Mouse (Mus musculus) neural tube, embryonic 13.5 days (tissue): Measurements from ENCODE around the gene Cnnm4. TPM values are rescaled to one million over a fixed set of nuclear protein-coding genes. Genes with fewer than 3 reads are reported as not detected.
"Not testable (repeated sequence)": the region's sequence is repeated elsewhere in the genome, so short reads cannot be mapped to it uniquely, and the experiment has no call there.

Experiments
- ATAC-seq: fragments of 200-750 bp; cut with Nextera tagmentation; 2 replicates; pipeline ENCODE4 v1.8.0; 2017; ENCODE audit warnings: low read depth, mild to moderate bottlenecking, moderate TSS enrichment, moderate library complexity
- H3K27ac ChIP-seq: fragments of 300-500 bp; sonication (generic); replicated peaks from 2 replicates; pipeline ENCODE4 v1.5.1; 2015; ENCODE audit warnings: moderate library complexity, mild to moderate bottlenecking, inconsistent platforms
- H3K27me3 ChIP-seq: fragments of 300-500 bp; sonication (generic); 2 replicates; pipeline ENCODE4 v1.6.1; 2015; ENCODE audit warnings: mild to moderate bottlenecking, inconsistent platforms
- H3K36me3 ChIP-seq: fragments of 300-500 bp; sonication (generic); 2 replicates; pipeline ENCODE4 v1.6.1; 2015; ENCODE audit warnings: mild to moderate bottlenecking, inconsistent platforms
- H3K4me1 ChIP-seq: fragments of 300-500 bp; sonication (generic); replicated peaks from 2 replicates; pipeline ENCODE4 v1.6.1; 2015; ENCODE audit warnings: inconsistent platforms
- H3K4me2 ChIP-seq: fragments of 300-500 bp; sonication (generic); 2 replicates; pipeline ENCODE4 v1.6.1; 2015; ENCODE audit warnings: inconsistent platforms, mild to moderate bottlenecking, moderate library complexity
- H3K4me3 ChIP-seq: fragments of 300-500 bp; sonication (generic); 2 replicates; pipeline ENCODE4 v1.5.1; 2015; ENCODE audit warnings: mild to moderate bottlenecking, inconsistent platforms
- H3K9ac ChIP-seq: fragments of 300-500 bp; sonication (generic); 2 replicates; pipeline ENCODE4 v1.6.1; 2015; ENCODE audit warnings: moderate library complexity, mild to moderate bottlenecking, inconsistent platforms
- H3K9me3 ChIP-seq: fragments of 300-500 bp; sonication (generic); 2 replicates; pipeline ENCODE4 v1.6.1; 2016; ENCODE audit warnings: inconsistent platforms
- WGBS: fragments of 180-500 bp; shearing (Covaris S2); methylation state at CpG from one replicate; pipeline ENCODE4 v1.1.7; 2015; 5-methylcytosine and 5-hydroxymethylcytosine counted together
- polyA plus RNA-seq: library from polyadenylated mRNA; unstranded; fragments of >200 nt; fragmentation: Nextera tagmentation; extraction: Ambion mirVana; gene quantifications from 2 replicates; pipeline ENCODE4 v1.2.1, GENCODE M21; 2015

Gene Cnnm4
- polyA plus RNA-seq, 1 experiment from 2014 or later = 9.3 TPM

DNA sequence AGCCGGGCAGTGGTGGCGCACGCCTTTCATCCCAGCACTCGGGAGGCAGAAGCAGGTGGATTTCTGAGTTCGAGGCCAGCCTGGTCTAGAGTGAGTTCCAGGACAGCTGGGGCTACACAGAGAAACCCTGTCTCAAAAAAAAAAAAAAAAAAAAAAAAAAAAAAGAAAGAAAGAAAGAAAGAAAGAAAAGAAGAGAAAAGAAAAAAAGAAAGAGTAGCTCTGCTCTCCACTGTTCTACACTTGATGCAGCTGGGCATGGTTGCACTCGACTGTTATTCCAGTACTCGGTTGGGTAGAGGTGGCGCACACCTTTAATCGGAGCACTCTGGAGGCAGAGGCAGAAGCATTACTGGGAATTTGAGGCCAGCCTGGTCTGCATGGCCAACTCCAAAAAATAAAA, 65.4 kb downstream of the Cnnm4 start, which contains the start of gene Ankrd23:
Ankrd23 (minus strand) TSS at position 101 of the 400 bp plus-strand sequence.
- H3K4me1 ChIP-seq, H3K4me2 ChIP-seq, ATAC-seq, H3K27ac ChIP-seq, H3K9ac ChIP-seq, H3K4me3 ChIP-seq, H3K9me3 ChIP-seq, H3K27me3 ChIP-seq: not testable (repeated sequence)
- peaks cover 39% of the 10 kb centered on the region for H3K36me3 ChIP-seq
- 95% methylated on average over 9 of the region's 9 CpGs for WGBS

DNA sequence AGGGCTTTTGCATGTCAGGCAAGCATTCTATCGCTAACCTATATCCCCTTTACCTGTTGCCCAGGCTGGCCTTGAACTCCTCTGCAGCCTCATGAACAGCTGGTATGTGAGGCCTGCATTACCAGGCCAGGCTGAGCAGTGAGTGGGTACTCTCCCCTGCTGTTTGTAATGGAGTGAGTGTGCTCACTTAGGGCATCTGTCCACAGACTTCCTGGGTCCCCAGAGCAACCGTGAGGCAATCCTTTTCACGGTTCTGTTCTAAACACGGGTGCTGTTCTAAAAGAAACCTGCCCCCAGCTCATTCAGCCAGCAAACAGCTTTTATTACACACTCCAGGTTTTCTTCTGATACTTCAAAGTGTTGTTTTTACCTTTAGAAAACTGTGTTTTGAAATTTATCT, 67.3 kb downstream of the Cnnm4 start:
- no peak overlapping the region for H3K27ac ChIP-seq
- WGBS = 85% methylated on average over 4 of the region's 4 CpGs
- no peak for ATAC-seq

DNA sequence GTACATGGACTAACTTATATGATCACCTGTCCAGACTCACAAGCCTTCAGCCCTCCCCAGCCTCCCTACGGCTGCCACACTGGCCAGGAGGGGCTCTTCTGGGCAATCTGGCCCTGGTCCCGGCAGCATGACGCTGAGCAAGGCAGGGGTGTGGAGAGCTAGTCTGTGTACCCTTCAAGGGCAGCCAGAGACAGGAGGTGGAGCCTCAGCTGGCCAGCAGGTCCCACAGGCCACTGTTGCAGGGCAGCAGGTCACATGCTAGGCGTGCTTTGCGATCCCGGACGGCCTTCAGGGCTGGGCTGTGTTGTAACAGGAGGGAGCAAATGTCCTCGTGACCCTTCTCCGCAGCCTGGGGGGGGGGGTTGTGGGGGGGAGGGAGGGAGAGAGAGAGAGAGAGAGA, 67.8 kb downstream of the Cnnm4 start, which contains the start of gene Gm42417:
Gm42417 (minus strand) TSS at position 244 of the 400 bp plus-strand sequence.
- WGBS = 65% methylated on average over 9 of the region's 9 CpGs
- Histone ChIP-seq H3K9ac (no peak within 1 kb of the TSS; the same call in 1 of the 2 replicates), H3K27ac (no peak within 1 kb of the TSS), H3K27me3 (no peaks in the 10 kb centered on the region), H3K4me1 (no peaks in the 10 kb centered on the region), H3K4me2 (no peak within 1 kb of the TSS), H3K36me3 (peaks cover 40% of the 10 kb centered on the region), H3K9me3 (no peaks in the 10 kb centered on the region), H3K4me3 (no peak within 1 kb of the TSS)
- no peak for ATAC-seq

More for the DNA sequence above, 67.3 kb downstream of the Cnnm4 start:
- H3K9me3 ChIP-seq = no peaks in the 10 kb centered on the region
- H3K4me3 ChIP-seq = no peak overlapping the region
- H3K27me3 ChIP-seq = no peaks in the 10 kb centered on the region
- H3K4me1 ChIP-seq = no peaks in the 10 kb centered on the region
- H3K36me3 ChIP-seq = peaks cover 40% of the 10 kb centered on the region
- H3K4me2 ChIP-seq = no peak overlapping the region
- H3K9ac ChIP-seq = no peak overlapping the region

DNA sequence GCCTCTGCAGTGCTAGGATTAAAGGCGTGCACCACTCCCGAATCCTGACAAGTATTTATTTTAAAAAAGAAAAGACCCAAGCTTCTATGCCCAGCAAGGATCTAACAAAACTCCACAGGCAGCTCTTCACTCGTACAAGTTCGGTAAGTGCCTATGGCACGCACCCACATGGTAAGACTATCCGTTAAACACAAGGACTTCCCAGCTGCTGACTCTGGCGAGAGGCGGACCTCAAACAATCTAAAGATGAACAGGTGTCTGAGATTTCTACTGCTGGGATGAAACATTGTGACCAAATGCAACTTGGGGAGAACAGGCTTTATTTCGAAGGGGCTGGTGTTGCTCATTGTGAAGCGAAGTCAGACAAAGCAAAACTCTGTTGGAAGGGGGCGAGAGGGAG, 68.7 kb downstream of the Cnnm4 start:
- Histone ChIP-seq H3K4me2 (no peak overlapping the region), H3K36me3 (peaks cover 40% of the 10 kb centered on the region), H3K9me3 (no peaks in the 10 kb centered on the region), H3K4me3 (no peak overlapping the region), H3K27me3 (no peaks in the 10 kb centered on the region), H3K4me1 (no peaks in the 10 kb centered on the region), H3K27ac (no peak overlapping the region), H3K9ac (no peak overlapping the region)
- ATAC-seq = no peak
- 90% methylated on average over 11 of the region's 11 CpGs for WGBS

DNA sequence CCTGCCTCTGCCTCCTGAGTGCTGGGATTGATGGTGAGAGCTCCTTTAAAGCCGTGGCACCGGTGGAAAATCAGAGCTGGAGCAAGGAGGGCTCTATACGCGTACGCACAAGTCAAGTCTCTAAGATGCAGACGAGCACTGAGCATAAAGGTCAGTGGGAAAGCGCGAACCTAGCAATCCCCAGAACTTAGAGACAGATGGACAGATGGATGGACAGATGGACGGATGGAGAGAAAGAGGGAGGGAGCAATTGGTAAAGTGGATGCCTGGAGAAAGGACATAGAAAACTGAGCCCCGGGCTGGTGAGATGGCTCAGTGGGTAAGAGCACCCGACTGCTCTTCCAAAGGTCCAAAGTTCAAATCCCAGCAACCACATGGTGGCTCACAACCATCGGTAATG, 69.4 kb downstream of the Cnnm4 start:
- Histone ChIP-seq H3K9ac (no peak overlapping the region), H3K36me3 (peaks cover 40% of the 10 kb centered on the region), H3K9me3 (no peaks in the 10 kb centered on the region), H3K27me3 (no peaks in the 10 kb centered on the region), H3K4me3 (no peak overlapping the region), H3K4me2 (no peak overlapping the region), H3K27ac (no peak overlapping the region), H3K4me1 (peaks cover 5% of the 10 kb centered on the region)
- WGBS = 92% methylated on average over 12 of the region's 12 CpGs
- no peak for ATAC-seq

DNA sequence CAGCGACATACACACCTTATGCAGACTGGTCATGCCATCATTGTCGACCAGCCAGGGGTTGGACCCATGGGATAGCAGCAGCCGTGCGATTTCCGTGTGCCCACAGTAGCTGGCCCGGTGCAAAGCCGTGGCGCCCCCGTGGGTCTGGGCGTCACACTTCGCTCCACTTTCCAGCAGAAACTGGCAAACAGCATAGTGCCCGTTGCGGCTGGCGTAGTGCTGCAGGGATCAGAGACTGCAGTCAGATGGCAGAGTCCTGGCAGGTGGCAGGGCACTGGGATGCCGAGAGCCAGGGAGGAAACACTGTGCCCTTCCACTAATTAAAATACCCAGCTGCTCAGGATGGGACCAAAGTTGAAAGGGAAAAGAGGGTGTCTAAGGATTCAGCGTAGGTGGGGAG, 70.4 kb downstream of the Cnnm4 start:
- H3K9me3 ChIP-seq = no peaks in the 10 kb centered on the region
- H3K4me2 ChIP-seq = no peak overlapping the region
- peaks cover 40% of the 10 kb centered on the region for H3K36me3 ChIP-seq
- WGBS = 87% methylated on average over 16 of the region's 16 CpGs
- H3K9ac ChIP-seq = no peak overlapping the region
- H3K4me1 ChIP-seq = peaks cover 13% of the 10 kb centered on the region
- H3K4me3 ChIP-seq = no peak overlapping the region
- no peak for ATAC-seq
- no peak overlapping the region for H3K27ac ChIP-seq
- H3K27me3 ChIP-seq = no peaks in the 10 kb centered on the region

DNA sequence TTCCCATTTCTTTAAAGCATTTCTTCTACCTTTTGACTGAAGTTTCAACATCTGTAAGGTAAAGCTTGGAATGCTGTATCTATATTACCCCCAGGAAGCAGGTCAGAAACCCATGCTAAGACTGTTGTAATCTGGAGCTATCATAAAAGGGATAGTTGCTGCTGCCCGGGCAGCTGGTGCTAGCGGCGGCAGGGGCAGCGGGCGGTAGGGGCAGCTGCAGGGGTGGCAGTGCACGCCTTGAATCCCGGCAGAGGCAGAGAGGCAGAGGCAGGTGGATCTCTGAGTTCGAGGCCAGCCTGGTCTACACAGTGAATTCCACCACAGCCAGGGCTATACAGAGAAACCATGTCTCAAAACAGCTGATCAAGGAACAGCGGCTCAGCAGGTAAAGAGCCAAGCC, 71.5 kb downstream of the Cnnm4 start:
- 89% methylated on average over 9 of the region's 9 CpGs for WGBS
- H3K4me3 ChIP-seq = no peak overlapping the region
- no peak for ATAC-seq

DNA sequence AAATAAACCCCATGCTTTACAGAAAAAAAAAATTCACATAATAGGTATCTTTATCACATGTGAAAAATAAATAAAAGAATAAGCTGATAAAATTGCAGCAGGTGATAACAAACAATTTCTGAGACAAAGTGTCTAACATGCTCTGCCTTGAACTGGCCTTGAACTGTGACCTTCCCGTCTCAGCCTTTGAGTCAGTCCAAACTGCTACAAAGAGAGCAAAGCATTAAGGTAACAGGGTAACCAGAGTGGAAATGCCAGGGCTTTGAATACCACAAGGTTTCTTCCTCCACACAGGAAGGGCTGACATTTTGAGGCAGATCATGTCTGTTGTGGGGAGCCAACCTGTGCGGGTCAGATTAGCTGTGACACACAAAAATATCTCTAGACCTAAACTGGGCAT, 74.0 kb downstream of the Cnnm4 start:
- Histone ChIP-seq H3K9ac (no peak overlapping the region), H3K4me1 (peaks cover 42% of the 10 kb centered on the region), H3K27ac (no peak overlapping the region), H3K27me3 (no peaks in the 10 kb centered on the region), H3K4me3 (no peak overlapping the region), H3K4me2 (0 out of 2 replicates have a peak overlapping the region, but pooled peaks have one; percentile 56), H3K9me3 (no peaks in the 10 kb centered on the region), H3K36me3 (peaks cover 39% of the 10 kb centered on the region)
- WGBS = 76% methylated on average over 2 of the region's 2 CpGs
- ATAC-seq = no peak

More for the DNA sequence above, 71.5 kb downstream of the Cnnm4 start:
- Histone ChIP-seq H3K9ac (no peak overlapping the region), H3K36me3 (peaks cover 36% of the 10 kb centered on the region), H3K27me3 (no peaks in the 10 kb centered on the region), H3K4me2 (no peak overlapping the region), H3K27ac (no peak overlapping the region), H3K9me3 (no peaks in the 10 kb centered on the region), H3K4me1 (peaks cover 20% of the 10 kb centered on the region)

DNA sequence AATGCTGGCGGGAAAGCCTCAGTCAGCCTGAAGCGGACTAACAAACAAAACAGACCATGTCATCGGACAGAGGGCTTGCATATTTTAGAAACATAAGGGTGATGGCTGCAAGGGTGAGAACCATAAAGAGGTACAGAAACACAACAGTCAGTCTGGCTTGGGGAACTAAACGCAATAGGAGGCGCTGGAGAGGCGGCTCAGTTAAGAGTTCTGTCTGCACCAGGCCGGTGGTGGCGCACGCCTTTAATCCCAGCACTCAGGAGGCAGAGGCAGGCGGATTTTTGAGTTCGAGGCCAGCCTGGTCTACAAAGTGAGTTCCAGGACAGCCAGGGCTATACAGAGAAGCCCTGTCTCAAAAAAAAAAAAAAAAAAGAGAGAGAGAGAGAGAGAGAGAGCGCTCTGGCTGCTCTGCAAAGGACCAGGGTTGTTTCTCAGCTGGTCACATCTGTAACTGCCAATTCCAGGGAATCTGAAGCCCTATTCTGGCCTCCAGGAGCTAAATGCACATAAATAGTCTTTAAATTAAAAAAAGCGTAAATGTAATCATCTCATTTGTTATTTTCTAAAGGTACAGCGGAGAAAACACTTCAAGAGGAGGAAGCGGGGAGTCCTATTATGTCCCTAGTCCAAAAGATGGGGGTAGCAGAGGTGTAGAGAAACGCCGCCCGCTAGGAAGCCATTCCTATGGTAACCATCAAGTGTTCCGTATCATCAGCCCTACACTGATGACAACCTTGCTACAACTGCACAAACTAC, 74.6 kb downstream of the Cnnm4 start:
- Histone ChIP-seq H3K9me3 (no peaks in the 10 kb centered on the region), H3K36me3 (peaks cover 40% of the 10 kb centered on the region), H3K9ac (peak overlapping the region; percentile 80), H3K4me3 (peak overlapping the region; percentile 56), H3K27ac (no peak overlapping the region), H3K27me3 (no peaks in the 10 kb centered on the region), H3K4me2 (peak overlapping the region; percentile 56), H3K4me1 (peaks cover 42% of the 10 kb centered on the region)
- no peak for ATAC-seq
- 66% methylated on average over 19 of the region's 19 CpGs for WGBS

DNA sequence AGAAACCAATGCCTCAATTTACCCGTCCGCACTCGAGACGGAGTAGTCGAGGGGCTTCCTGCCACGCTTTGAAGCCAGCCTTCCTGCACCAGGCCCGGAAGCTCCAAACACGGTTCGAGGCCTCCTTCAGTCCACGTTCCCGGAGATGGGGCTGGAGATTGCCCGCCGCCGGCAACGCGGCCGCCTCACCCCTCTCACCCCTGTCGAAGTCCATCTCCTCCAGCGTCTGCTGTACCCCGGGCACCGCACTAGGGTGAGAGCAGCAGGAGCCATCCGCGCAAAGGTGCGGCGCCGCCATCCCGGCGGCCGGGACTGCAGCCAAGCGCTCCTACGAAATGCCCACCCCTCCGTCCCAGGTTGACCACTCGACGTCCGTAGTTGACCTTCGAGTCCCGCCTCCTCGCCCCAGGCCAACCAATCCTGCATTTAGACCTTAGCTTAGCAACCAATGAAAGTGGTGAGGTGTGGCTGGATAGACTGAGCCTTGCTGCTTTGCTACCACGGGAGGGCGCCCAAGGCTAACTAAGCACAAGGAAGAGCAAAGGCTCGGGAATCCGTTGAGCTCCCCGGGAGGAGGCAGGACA, 75.6 kb downstream of the Cnnm4 start, which contains the start of gene Ankrd39:
Ankrd39 (minus strand) TSS at position 558 of the 584 bp plus-strand sequence.
- Histone ChIP-seq H3K27ac (peak within 1 kb of the TSS; percentile 82), H3K9me3 (no peaks in the 10 kb centered on the region), H3K27me3 (no peaks in the 10 kb centered on the region), H3K4me3 (peak within 1 kb of the TSS; percentile 56), H3K4me2 (peak within 1 kb of the TSS; percentile 56), H3K36me3 (peaks cover 41% of the 10 kb centered on the region), H3K9ac (peak within 1 kb of the TSS; percentile 80), H3K4me1 (peaks cover 42% of the 10 kb centered on the region)
- peak; percentile 96 for ATAC-seq
- under 1% methylated on average over 43 of the region's 43 CpGs for WGBS

DNA sequence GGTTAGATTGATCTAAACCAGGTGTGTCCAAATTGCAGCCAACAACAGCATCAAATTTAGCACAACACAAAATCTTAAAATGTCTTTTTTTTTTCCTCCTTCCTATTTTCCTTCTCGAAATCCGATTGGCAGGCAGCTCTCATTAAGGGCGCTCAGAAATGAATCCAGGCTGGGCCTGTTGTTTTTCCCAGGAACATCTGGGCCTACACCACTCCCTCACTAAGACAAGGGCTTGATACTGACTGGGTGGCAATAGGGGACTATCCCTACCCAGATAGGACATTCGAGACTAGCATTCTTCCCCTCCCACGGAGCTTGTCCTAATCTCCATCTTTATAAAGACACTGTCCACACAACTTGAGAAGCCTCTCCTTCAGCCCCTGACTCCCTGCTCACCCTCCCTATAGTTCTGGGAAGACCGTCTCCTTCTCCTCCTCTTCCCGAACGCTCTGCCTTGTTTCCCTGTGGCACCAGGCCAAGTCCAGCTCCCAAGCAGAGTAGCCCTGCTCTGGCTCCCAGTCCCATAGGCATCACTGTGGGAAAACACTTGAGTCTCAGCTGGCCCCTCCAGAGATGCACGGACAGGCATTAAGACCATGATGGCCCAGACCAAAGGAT, 76.7 kb downstream of the Cnnm4 start:
- Histone ChIP-seq H3K4me1 (peaks cover 42% of the 10 kb centered on the region), H3K27ac (peak overlapping the region; percentile 82), H3K27me3 (no peaks in the 10 kb centered on the region), H3K9me3 (no peaks in the 10 kb centered on the region), H3K4me3 (no peak overlapping the region), H3K4me2 (peak overlapping the region; percentile 9; the same call in 1 of the 2 replicates), H3K9ac (peak overlapping the region; percentile 48), H3K36me3 (peaks cover 50% of the 10 kb centered on the region)
- WGBS = 31% methylated on average over 9 of the region's 9 CpGs
- no peak for ATAC-seq

DNA sequence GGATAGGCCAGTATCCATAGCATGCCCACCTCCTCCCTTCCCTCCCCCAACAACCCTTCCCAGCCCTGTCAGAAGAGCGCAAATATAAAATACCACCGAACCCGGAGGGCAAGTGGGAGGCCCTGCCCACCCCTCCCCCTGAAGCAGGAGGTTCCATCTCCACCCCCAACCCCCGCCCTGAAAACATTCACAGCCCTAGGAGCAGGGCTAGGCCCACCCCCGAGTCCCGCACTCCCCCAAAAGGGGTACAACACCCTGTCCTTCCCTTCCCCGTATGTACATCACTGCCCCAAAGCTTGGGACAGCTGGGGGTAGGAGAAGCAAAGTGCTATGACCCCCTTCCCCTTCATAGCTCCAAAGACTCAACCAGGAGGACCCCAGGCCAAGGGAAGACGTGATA, 77.4 kb downstream of the Cnnm4 start:
- no peak for ATAC-seq
- H3K4me2 ChIP-seq = peak overlapping the region; percentile 9; the same call in 1 of the 2 replicates
- peak overlapping the region; percentile 82 for H3K27ac ChIP-seq
- peaks cover 47% of the 10 kb centered on the region for H3K4me1 ChIP-seq
- H3K4me3 ChIP-seq = no peak overlapping the region
- no peaks in the 10 kb centered on the region for H3K9me3 ChIP-seq
- peak overlapping the region; percentile 48 for H3K9ac ChIP-seq
- WGBS = 50% methylated on average over 8 of the region's 8 CpGs
- no peaks in the 10 kb centered on the region for H3K27me3 ChIP-seq
- peaks cover 56% of the 10 kb centered on the region for H3K36me3 ChIP-seq
